Mouse (Mus musculus) liver, embryonic 15.5 days (tissue): ENCODE results near the gene Kctd11. TPM values are rescaled to one million over a fixed set of nuclear protein-coding genes. Genes with fewer than 3 reads are reported as not detected.

Experiments
- ATAC-seq: fragments of 200-750 bp; cut with Nextera tagmentation; 2 replicates; pipeline ENCODE4 v1.8.0; 2017; ENCODE audit warnings: moderate number of reproducible peaks, mild to moderate bottlenecking, moderate library complexity; ENCODE audit not compliant: insufficient read depth
- H3K27ac ChIP-seq: fragments of 300-500 bp; sonication (generic); replicated peaks from 2 replicates; pipeline ENCODE4 v1.5.1; 2015; ENCODE audit warnings: mild to moderate bottlenecking, inconsistent platforms
- H3K27me3 ChIP-seq: fragments of 300-500 bp; sonication (generic); 2 replicates; pipeline ENCODE4 v1.6.1; 2015; ENCODE audit warnings: mild to moderate bottlenecking, inconsistent platforms
- H3K36me3 ChIP-seq: fragments of 300-500 bp; sonication (generic); replicated peaks from 2 replicates; pipeline ENCODE4 v1.6.1; 2015; ENCODE audit warnings: moderate library complexity, mild to moderate bottlenecking, inconsistent platforms
- H3K4me1 ChIP-seq: fragments of 300-500 bp; sonication (generic); replicated peaks from 2 replicates; pipeline ENCODE4 v1.6.1; 2015; ENCODE audit warnings: inconsistent platforms
- H3K4me2 ChIP-seq: fragments of 300-500 bp; sonication (generic); 2 replicates; pipeline ENCODE4 v1.6.1; 2015; ENCODE audit warnings: moderate library complexity, mild to moderate bottlenecking, inconsistent platforms
- H3K4me3 ChIP-seq: fragments of 300-500 bp; sonication (generic); replicated peaks from 2 replicates; pipeline ENCODE4 v1.5.1; 2015; ENCODE audit warnings: mild to moderate bottlenecking, inconsistent platforms
- H3K9ac ChIP-seq: fragments of 300-500 bp; sonication (generic); 2 replicates; pipeline ENCODE4 v1.6.1; 2015; ENCODE audit warnings: moderate library complexity, mild to moderate bottlenecking, inconsistent platforms
- H3K9me3 ChIP-seq: fragments of 300-500 bp; sonication (generic); replicated peaks from 2 replicates; pipeline ENCODE4 v1.6.1; 2016; ENCODE audit warnings: inconsistent platforms
- WGBS: fragments of 180-500 bp; shearing (Covaris S2); methylation state at CpG from one replicate; pipeline ENCODE4 v1.1.7; 2015; ENCODE audit warnings: mixed read lengths; ENCODE audit not compliant: insufficient replicate concordance; 5-methylcytosine and 5-hydroxymethylcytosine counted together
- polyA plus RNA-seq: library from polyadenylated mRNA; unstranded; fragments of >200 nt; fragmentation: Nextera tagmentation; extraction: Ambion mirVana; gene quantifications from 2 replicates; pipeline ENCODE4 v1.2.1, GENCODE M21; 2015

The Kctd11 gene
- polyA plus RNA-seq, 1 experiment from 2014 or later, result 1.2 TPM

DNA sequence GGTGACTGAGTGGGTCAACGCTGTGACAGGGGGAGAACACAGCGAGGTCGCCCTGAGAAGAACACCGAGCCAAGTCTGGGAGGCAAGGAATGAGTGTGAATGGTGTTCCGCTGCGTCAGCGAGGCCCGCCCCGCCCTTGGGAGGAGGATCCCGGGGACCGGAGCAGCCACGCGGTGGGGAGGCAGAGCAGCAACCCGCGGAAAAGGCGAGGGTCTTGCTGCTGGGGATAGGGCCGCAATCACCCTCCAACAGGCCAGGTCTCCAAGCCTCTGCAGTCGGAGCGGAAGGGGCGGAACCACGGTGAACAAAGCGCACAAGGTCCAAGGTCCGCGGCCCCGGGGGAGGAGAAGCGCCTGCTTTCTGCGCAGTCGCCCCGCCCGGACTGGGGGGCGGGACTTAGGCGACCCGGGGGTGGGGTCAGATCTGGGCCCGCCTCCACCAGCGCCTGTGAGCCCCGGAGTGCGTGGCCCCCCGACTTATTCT is 35.0 kb downstream of the Kctd11 start, which contains the start of gene Plscr3:
Plscr3 (plus strand) TSS at position 179 of the 483 bp plus-strand sequence.
- no peaks in the 10 kb centered on the region for H3K9me3 ChIP-seq
- WGBS, result under 1% methylated on average over 38 of the region's 38 CpGs
- ATAC-seq, result peak; percentile 85
- peaks cover 37% of the 10 kb centered on the region for H3K36me3 ChIP-seq
- H3K4me2 ChIP-seq, result peak within 1 kb of the TSS; percentile 94
- H3K4me3 ChIP-seq, result peak within 1 kb of the TSS; percentile 79
- H3K27ac ChIP-seq, result peak within 1 kb of the TSS; percentile 97
- H3K4me1 ChIP-seq, result peaks cover 76% of the 10 kb centered on the region
- H3K9ac ChIP-seq, result peak within 1 kb of the TSS; percentile 86
- H3K27me3 ChIP-seq, result no peaks in the 10 kb centered on the region

- ATAC-seq, result peak; percentile 8
- Histone ChIP-seq H3K4me3 (peak overlapping the region; percentile 78), H3K9ac (peak overlapping the region; percentile 81), H3K27me3 (peaks cover 42% of the 10 kb centered on the region), H3K36me3 (0 out of 2 replicates have a peak, but pooled peaks cover 4% of the 10 kb centered on the region), H3K27ac (peak overlapping the region; percentile 92), H3K4me1 (peaks cover 70% of the 10 kb centered on the region), H3K4me2 (peak overlapping the region; percentile 95), H3K9me3 (no peaks in the 10 kb centered on the region)
- 2% methylated on average over 7 of the region's 7 CpGs for WGBS
Measured at GRCm38 (mm10) chr11:69838714-69839104, 42.5 kb downstream of the Kctd11 start.

DNA sequence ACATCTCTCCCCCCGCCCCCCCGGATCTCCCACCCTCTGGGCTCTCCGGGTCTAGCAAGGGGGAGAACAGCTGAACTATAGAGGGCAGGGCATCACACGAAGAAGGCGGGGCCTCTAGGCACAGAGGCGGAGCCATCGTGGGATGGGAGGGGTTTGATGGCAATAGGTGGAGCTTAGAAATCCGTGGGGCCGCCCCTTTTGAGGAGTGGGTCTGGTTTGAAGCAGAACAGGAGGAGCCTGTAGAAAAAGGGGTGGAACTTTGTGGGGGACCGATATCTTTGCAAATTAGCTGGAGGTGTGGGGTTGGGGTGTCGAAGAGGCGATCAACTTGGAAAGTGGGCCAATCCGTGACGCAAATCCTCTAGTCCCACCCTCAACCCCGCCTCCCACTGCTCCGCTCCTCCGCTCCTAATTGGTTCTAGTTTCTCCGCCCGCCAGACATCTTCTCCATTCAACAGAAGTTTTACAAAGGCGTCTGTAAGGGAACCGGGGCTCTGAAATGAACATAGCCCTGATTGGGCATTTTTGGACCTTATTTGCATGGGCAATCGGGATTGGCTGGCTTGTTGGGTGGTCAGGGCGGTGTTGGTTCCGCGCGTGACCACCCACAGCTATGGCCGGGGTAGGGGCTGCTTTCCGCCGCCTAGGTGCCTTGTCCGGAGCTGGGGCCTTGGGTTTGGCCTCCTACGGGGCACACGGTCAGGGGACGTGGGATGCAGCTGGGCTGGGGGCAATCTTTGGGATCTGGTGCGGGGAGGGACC is 43.1 kb downstream of the Kctd11 start, which contains the start of gene Tmem256:
Tmem256 (plus strand) TSS at position 563 of the 762 bp plus-strand sequence.
- H3K36me3 ChIP-seq, result 0 out of 2 replicates have a peak, but pooled peaks cover 4% of the 10 kb centered on the region
- no peaks in the 10 kb centered on the region for H3K9me3 ChIP-seq
- peak within 1 kb of the TSS; percentile 81 for H3K9ac ChIP-seq
- peaks cover 72% of the 10 kb centered on the region for H3K4me1 ChIP-seq
- H3K4me2 ChIP-seq, result peak within 1 kb of the TSS; percentile 95
- under 1% methylated on average over 34 of the region's 34 CpGs for WGBS
- H3K27me3 ChIP-seq, result peaks cover 48% of the 10 kb centered on the region
- peak within 1 kb of the TSS; percentile 78 for H3K4me3 ChIP-seq
- peak within 1 kb of the TSS; percentile 92 for H3K27ac ChIP-seq
- peak; percentile 89 for ATAC-seq

GRCm38 (mm10) chr11:69837604-69837951 is 43.6 kb downstream of the Kctd11 start, which contains the start of gene Nlgn2:
Nlgn2 (minus strand) TSS chr11:69837784.
- peak within 1 kb of the TSS; percentile 81 for H3K9ac ChIP-seq
- H3K36me3 ChIP-seq, result 0 out of 2 replicates have a peak, but pooled peaks cover 4% of the 10 kb centered on the region
- H3K9me3 ChIP-seq, result no peaks in the 10 kb centered on the region
- peaks cover 67% of the 10 kb centered on the region for H3K4me1 ChIP-seq
- 0% methylated on average over 32 of the region's 32 CpGs for WGBS
- H3K4me3 ChIP-seq, result peak within 1 kb of the TSS; percentile 78
- H3K27me3 ChIP-seq, result peaks cover 53% of the 10 kb centered on the region
- H3K27ac ChIP-seq, result peak within 1 kb of the TSS; percentile 92
- peak within 1 kb of the TSS; percentile 95 for H3K4me2 ChIP-seq
- ATAC-seq, result peak; percentile 26

- peaks cover 66% of the 10 kb centered on the region for H3K4me1 ChIP-seq
- H3K27me3 ChIP-seq, result peaks cover 60% of the 10 kb centered on the region
- 0 out of 2 replicates have a peak overlapping the region, but pooled peaks have one; percentile 92 for H3K27ac ChIP-seq
- peak overlapping the region; percentile 78 for H3K4me3 ChIP-seq
- H3K36me3 ChIP-seq, result 0 out of 2 replicates have a peak, but pooled peaks cover 4% of the 10 kb centered on the region
- H3K9me3 ChIP-seq, result no peaks in the 10 kb centered on the region
- H3K9ac ChIP-seq, result peak overlapping the region; percentile 57
- ATAC-seq, result no peak
- H3K4me2 ChIP-seq, result peak overlapping the region; percentile 95
- WGBS, result 2% methylated on average over 51 of the region's 52 CpGs
Measured at GRCm38 (mm10) chr11:69836703-69837576, 44.3 kb downstream of the Kctd11 start.

DNA sequence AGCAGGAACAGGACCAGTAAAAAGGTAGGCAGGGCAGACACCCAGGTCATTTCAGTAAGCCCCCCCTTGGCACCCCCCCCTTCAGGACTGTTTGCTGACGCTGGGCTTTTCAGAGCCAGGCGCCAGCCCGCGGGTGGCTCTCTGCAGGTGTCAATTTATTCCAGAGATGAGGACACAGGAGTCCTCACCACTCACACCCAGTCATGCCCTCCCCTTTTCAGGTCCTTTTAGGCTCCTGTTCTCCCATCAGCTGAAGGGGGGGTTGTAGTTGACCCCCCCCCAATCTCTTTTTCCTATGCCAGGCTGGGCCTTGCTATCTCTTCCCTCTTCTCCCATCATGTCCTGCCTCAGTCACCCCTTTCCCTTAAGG is 45.3 kb downstream of the Kctd11 start:
- no peak overlapping the region for H3K9ac ChIP-seq
- peaks cover 66% of the 10 kb centered on the region for H3K4me1 ChIP-seq
- peaks cover 65% of the 10 kb centered on the region for H3K27me3 ChIP-seq
- H3K4me3 ChIP-seq, result no peak overlapping the region
- H3K36me3 ChIP-seq, result 0 out of 2 replicates have a peak, but pooled peaks cover 4% of the 10 kb centered on the region
- no peak overlapping the region for H3K4me2 ChIP-seq
- no peaks in the 10 kb centered on the region for H3K9me3 ChIP-seq
- H3K27ac ChIP-seq, result no peak overlapping the region
- no peak for ATAC-seq
- 26% methylated on average over 4 of the region's 4 CpGs for WGBS

GRCm38 (mm10) chr11:69835326-69835965 is 45.8 kb downstream of the Kctd11 start:
- H3K4me2 ChIP-seq, result 0 out of 2 replicates have a peak overlapping the region, but pooled peaks have one; percentile 10
- no peak for ATAC-seq
- peaks cover 66% of the 10 kb centered on the region for H3K4me1 ChIP-seq
- no peaks in the 10 kb centered on the region for H3K9me3 ChIP-seq
- 0 out of 2 replicates have a peak, but pooled peaks cover 4% of the 10 kb centered on the region for H3K36me3 ChIP-seq
- H3K27ac ChIP-seq, result no peak overlapping the region
- H3K27me3 ChIP-seq, result peaks cover 70% of the 10 kb centered on the region
- H3K9ac ChIP-seq, result no peak overlapping the region
- H3K4me3 ChIP-seq, result no peak overlapping the region
- 27% methylated on average over 9 of the region's 9 CpGs for WGBS

DNA sequence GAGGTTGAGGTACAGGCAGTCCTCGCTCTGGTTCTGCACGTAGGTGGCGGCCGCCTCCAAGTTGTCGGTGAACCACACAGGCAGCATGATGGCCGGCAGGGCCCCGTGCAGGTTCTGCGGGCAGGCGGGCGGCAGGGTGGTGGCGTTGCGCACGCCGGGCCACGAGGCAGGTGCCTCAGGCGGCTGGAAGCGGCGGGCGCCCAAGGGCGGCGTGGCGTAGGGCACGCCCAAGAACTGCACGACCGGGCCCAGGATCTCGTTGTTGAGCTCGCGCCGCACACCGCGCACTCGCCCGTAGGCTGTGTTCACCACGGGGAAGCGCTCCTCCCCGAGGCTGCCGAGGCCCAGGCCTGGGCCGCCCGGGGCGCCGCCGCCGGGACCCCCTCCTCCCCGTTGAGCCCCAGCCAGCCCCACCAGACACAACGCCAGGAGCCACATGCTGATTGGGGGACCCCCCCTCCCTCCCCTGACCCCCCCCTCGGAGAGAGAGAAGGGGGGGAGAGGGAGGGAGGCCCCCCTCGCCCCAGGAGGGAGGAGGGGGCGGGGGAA is 47.1 kb downstream of the Kctd11 start:
- peaks cover 72% of the 10 kb centered on the region for H3K27me3 ChIP-seq
- H3K4me2 ChIP-seq, result peak overlapping the region; percentile 84
- peaks cover 55% of the 10 kb centered on the region for H3K4me1 ChIP-seq
- H3K36me3 ChIP-seq, result no peaks in the 10 kb centered on the region
- peak overlapping the region; percentile 65 for H3K9ac ChIP-seq
- H3K9me3 ChIP-seq, result no peaks in the 10 kb centered on the region
- peak; percentile 19 for ATAC-seq
- H3K27ac ChIP-seq, result 0 out of 2 replicates have a peak overlapping the region, but pooled peaks have one; percentile 14
- 5% methylated on average over 47 of the region's 48 CpGs for WGBS
- H3K4me3 ChIP-seq, result peak overlapping the region; percentile 51

DNA sequence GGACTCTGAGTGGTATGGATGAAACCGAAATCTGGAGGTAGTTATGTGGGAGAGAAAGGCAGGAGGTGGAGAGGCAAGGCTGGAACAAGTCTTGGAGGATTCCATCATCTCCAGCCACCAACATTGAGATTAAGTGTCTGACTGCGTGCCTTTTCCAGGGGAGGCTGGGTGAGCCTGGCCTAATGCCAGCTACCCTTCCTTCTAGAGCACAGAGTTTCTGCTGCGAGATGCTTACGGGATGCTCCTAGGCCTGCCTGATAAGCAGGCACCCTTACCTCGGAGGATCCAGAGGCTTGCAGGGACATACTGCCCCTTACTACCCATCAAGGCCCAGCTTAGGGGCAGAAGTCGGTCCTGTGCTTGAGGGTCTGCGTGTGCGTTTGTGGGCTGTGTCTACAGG is 47.7 kb downstream of the Kctd11 start:
- Histone ChIP-seq H3K36me3 (no peaks in the 10 kb centered on the region), H3K4me1 (peaks cover 50% of the 10 kb centered on the region), H3K4me2 (peak overlapping the region; percentile 84), H3K27me3 (peaks cover 72% of the 10 kb centered on the region), H3K27ac (no peak overlapping the region), H3K9me3 (no peaks in the 10 kb centered on the region), H3K4me3 (peak overlapping the region; percentile 51), H3K9ac (peak overlapping the region; percentile 65)
- WGBS, result 38% methylated on average over 8 of the region's 8 CpGs
- ATAC-seq, result no peak

DNA sequence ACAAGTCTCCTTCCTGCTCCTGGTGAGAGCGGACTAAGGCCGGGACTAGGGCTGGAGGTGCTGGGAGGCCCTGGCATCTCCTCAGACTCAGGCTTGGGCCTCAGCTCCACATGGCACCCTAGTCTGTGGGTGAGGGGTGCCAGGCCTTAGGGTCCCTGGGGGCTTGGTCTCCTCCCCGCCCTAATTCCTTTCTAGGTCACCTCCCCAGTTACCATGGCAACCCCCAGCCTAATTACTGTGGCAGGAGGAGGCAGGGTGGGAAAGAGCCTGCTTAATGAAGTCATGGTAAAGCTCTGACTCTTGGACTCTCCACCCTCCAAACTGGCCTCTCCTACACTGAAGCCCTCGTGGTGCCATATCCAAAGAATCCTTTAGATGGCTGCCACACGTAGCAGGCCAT is 52.4 kb downstream of the Kctd11 start:
- no peak overlapping the region for H3K27ac ChIP-seq
- WGBS, result 78% methylated on average over 5 of the region's 5 CpGs
- H3K9me3 ChIP-seq, result no peaks in the 10 kb centered on the region
- H3K4me3 ChIP-seq, result no peak overlapping the region
- no peak overlapping the region for H3K4me2 ChIP-seq
- peaks cover 36% of the 10 kb centered on the region for H3K27me3 ChIP-seq
- no peak for ATAC-seq
- H3K36me3 ChIP-seq, result peaks cover 5% of the 10 kb centered on the region; the same call in 1 of the 2 replicates
- H3K9ac ChIP-seq, result no peak overlapping the region
- H3K4me1 ChIP-seq, result peaks cover 8% of the 10 kb centered on the region
